Mouse (Mus musculus) liver, adult 2 months (tissue): ENCODE data around the gene Adgrd1. TPM values are rescaled to one million over a fixed set of nuclear protein-coding genes. Genes with fewer than 3 reads are reported as not detected.
A peak's percentile ranks its signal among the peaks of the same experiment; 100 is the strongest.

Experiments used
- DNase-seq: peaks from one replicate; pipeline ENCODE4 v3.0.0-alpha.2; 2011; ENCODE audit warnings: low read depth, low spot score; ENCODE audit errors: extremely low read depth
- H3K27ac ChIP-seq: fragments of 200-500 bp; replicated peaks from 2 replicates; pipeline ENCODE4 v1.5.1; 2012; ENCODE audit warnings: low read depth, mild to moderate bottlenecking, control low read depth, inconsistent platforms, low read length; ENCODE audit not compliant: insufficient read depth
- H3K27me3 ChIP-seq: fragments of 200-500 bp; 2 replicates; pipeline ENCODE4 v1.6.1; 2012; ENCODE audit warnings: mild to moderate bottlenecking, moderate library complexity, low read length, inconsistent platforms; ENCODE audit not compliant: control insufficient read depth, insufficient read depth
- H3K36me3 ChIP-seq: fragments of 200-500 bp; 2 replicates; pipeline ENCODE4 v1.6.1; 2012; ENCODE audit warnings: low read length, inconsistent platforms; ENCODE audit not compliant: control insufficient read depth, insufficient read depth
- H3K4me1 ChIP-seq: fragments of 200-500 bp; 2 replicates; pipeline ENCODE4 v1.6.1; 2011; ENCODE audit warnings: low read length; ENCODE audit not compliant: control insufficient read depth, insufficient read depth
- H3K4me3 ChIP-seq: fragments of 200-500 bp; 2 replicates; pipeline ENCODE4 v1.5.1; 2011; ENCODE audit warnings: low read depth, mild to moderate bottlenecking, control low read depth, low read length, moderate library complexity; ENCODE audit not compliant: insufficient read depth
- H3K79me2 ChIP-seq: fragments of 200-500 bp; 2 replicates; pipeline ENCODE4 v1.6.1; 2012; ENCODE audit warnings: inconsistent platforms, mild to moderate bottlenecking, low read length, moderate library complexity; ENCODE audit not compliant: control insufficient read depth, insufficient read depth
- H3K9ac ChIP-seq: fragments of 200-500 bp; 2 replicates; pipeline ENCODE4 v1.6.1; 2012; ENCODE audit warnings: low read depth, mild to moderate bottlenecking, control low read depth, inconsistent platforms, low read length
- CTCF ChIP-seq: fragments of 200-500 bp; IDR thresholded peaks from 2 replicates; pipeline ENCODE4 v1.5.1; 2011; ENCODE audit warnings: low read depth, low read length, control low read depth
- POLR2A ChIP-seq: fragments of 200-500 bp; IDR thresholded peaks from 2 replicates; pipeline ENCODE4 v1.6.1; 2011; ENCODE audit warnings: low read length, control low read depth; ENCODE audit not compliant: insufficient read depth; ENCODE audit errors: extremely low read depth
- WGBS: fragments of 180-500 bp; shearing (Covaris S2); methylation state at CpG from one replicate; pipeline ENCODE4 v1.1.7; 2018; 5-methylcytosine and 5-hydroxymethylcytosine counted together
- polyA plus RNA-seq: library from polyadenylated mRNA; depleted of rRNA; stranded (reverse); fragments of >200 nt; gene quantifications from 2 replicates; pipeline ENCODE4 v1.2.3, GENCODE M21; 2012
- total RNA-seq: library from RNA; depleted of rRNA; stranded (reverse); fragments of >200 nt; gene quantifications from 2 replicates; pipeline ENCODE4 v1.2.3, GENCODE M21; 2014

Gene Adgrd1
- total and polyA plus RNA-seq, 2 experiments = 0.18 to 0.66 TPM

- 23% methylated on average over 13 of the region's 13 CpGs for WGBS
- H3K27ac ChIP-seq = no peak overlapping the region
- H3K36me3 ChIP-seq = no peaks in the 10 kb centered on the region
- DNase-seq = peak; percentile 31
- TF ChIP-seq POLR2A (no peak), CTCF (peak; percentile 73)
- no peaks in the 10 kb centered on the region for H3K79me2 ChIP-seq
- H3K4me1 ChIP-seq = no peaks in the 10 kb centered on the region
- no peak overlapping the region for H3K4me3 ChIP-seq
- no peak overlapping the region for H3K9ac ChIP-seq
- no peaks in the 10 kb centered on the region for H3K27me3 ChIP-seq
Measured at GRCm38 (mm10) chr5:129061579-129061978, 35.0 kb upstream of the Adgrd1 start.

- 11% methylated on average over 21 of the region's 21 CpGs for WGBS
- no peak overlapping the region for H3K27ac ChIP-seq
- TF ChIP-seq POLR2A (no peak), CTCF (peak; percentile 76)
- no peaks in the 10 kb centered on the region for H3K4me1 ChIP-seq
- H3K9ac ChIP-seq = no peak overlapping the region
- peak; percentile 29 for DNase-seq
- H3K4me3 ChIP-seq = no peak overlapping the region
- H3K79me2 ChIP-seq = no peaks in the 10 kb centered on the region
- H3K36me3 ChIP-seq = no peaks in the 10 kb centered on the region
- no peaks in the 10 kb centered on the region for H3K27me3 ChIP-seq
Measured at GRCm38 (mm10) chr5:129063037-129063791, 33.3 kb upstream of the Adgrd1 start.

- Histone ChIP-seq H3K4me3 (no peak overlapping the region), H3K4me1 (no peaks in the 10 kb centered on the region), H3K9ac (no peak overlapping the region), H3K79me2 (no peaks in the 10 kb centered on the region), H3K36me3 (no peaks in the 10 kb centered on the region), H3K27me3 (no peaks in the 10 kb centered on the region), H3K27ac (no peak overlapping the region)
- WGBS = 47% methylated on average over 8 of the region's 8 CpGs
- DNase-seq = no peak
- TF ChIP-seq CTCF (peak; percentile 2; the same call in 1 of the 2 replicates), POLR2A (no peak)
Measured at GRCm38 (mm10) chr5:129063792-129064087, 32.8 kb upstream of the Adgrd1 start.

GRCm38 (mm10) chr5:129064186-129064585, 32.4 kb upstream of the Adgrd1 start:
- TF ChIP-seq CTCF (no peak), POLR2A (no peak)
- H3K27me3 ChIP-seq = no peaks in the 10 kb centered on the region
- WGBS = 72% methylated on average over 11 of the region's 11 CpGs

GRCm38 (mm10) chr5:129065301-129065700, 31.2 kb upstream of the Adgrd1 start:
- Histone ChIP-seq H3K9ac (no peak overlapping the region), H3K79me2 (no peaks in the 10 kb centered on the region), H3K27me3 (no peaks in the 10 kb centered on the region), H3K36me3 (no peaks in the 10 kb centered on the region), H3K4me3 (no peak overlapping the region), H3K27ac (no peak overlapping the region), H3K4me1 (no peaks in the 10 kb centered on the region)
- WGBS = 70% methylated on average over 12 of the region's 12 CpGs
- no peak for DNase-seq
- TF ChIP-seq CTCF = no peak
- no peak for TF ChIP-seq POLR2A

More at GRCm38 (mm10) chr5:129064186-129064585, 32.4 kb upstream of the Adgrd1 start:
- H3K9ac ChIP-seq = no peak overlapping the region
- H3K36me3 ChIP-seq = no peaks in the 10 kb centered on the region
- no peak overlapping the region for H3K27ac ChIP-seq
- no peaks in the 10 kb centered on the region for H3K79me2 ChIP-seq
- no peaks in the 10 kb centered on the region for H3K4me1 ChIP-seq
- no peak overlapping the region for H3K4me3 ChIP-seq
- no peak for DNase-seq

- 60% methylated on average over 9 of the region's 9 CpGs for WGBS
- H3K27me3 ChIP-seq = no peaks in the 10 kb centered on the region
- H3K36me3 ChIP-seq = no peaks in the 10 kb centered on the region
- no peak for DNase-seq
- TF ChIP-seq POLR2A (no peak), CTCF (no peak)
- no peak overlapping the region for H3K27ac ChIP-seq
- no peaks in the 10 kb centered on the region for H3K4me1 ChIP-seq
- H3K4me3 ChIP-seq = no peak overlapping the region
- H3K9ac ChIP-seq = no peak overlapping the region
- no peaks in the 10 kb centered on the region for H3K79me2 ChIP-seq
Measured at GRCm38 (mm10) chr5:129065946-129066345, 30.6 kb upstream of the Adgrd1 start.
